8 mouse cellular contexts compared by ENCODE assay signal in genomic region chr12:72069626-72070326, GRCm38 (mm10). TPM values are rescaled to one million over a fixed set of nuclear protein-coding genes. Genes with fewer than 3 reads are reported as not detected.
DNase-seq lines count a peak whose midpoint lies in the region; ATAC-seq and TF ChIP-seq lines count a peak whose summit lies in the region.

No protein-coding gene starts in this region.

- no peak for DNase-seq in heart, adult 9 months (ENCODE audit: low spot score in 2 of 2)
- no peak for DNase-seq in ES-E14 (ENCODE audit: low read depth, low spot score)
- peak; percentile 7 for DNase-seq in forebrain, embryonic 14.5 days (ENCODE audit: low spot score)
- no peak for DNase-seq in c-Kit-positive CD71-positive TER-119-positive erythroid progenitor cells, embryonic 14.5 days (ENCODE audit: low spot score)
- DNase-seq in cerebellum, adult 11-12 months = no peak
- DNase-seq in lung, postnatal 10 days = no peak

- H3K36me3 ChIP-seq in heart, embryonic 12.5 days = peaks cover 9% of the 10 kb centered on the region
- no peaks in the 10 kb centered on the region for H3K36me3 ChIP-seq in ES-E14 (ENCODE audit: control insufficient read depth, insufficient read depth, low read length, poor library complexity, severe bottlenecking)
- no peaks in the 10 kb centered on the region for H3K36me3 ChIP-seq in forebrain, embryonic 14.5 days (ENCODE audit: control insufficient read depth, insufficient read depth, low read length)
- H3K36me3 ChIP-seq in liver, embryonic 15.5 days (replicated peaks) = peaks cover 5% of the 10 kb centered on the region

- peak overlapping the region; percentile 64 for H3K4me3 ChIP-seq in heart, embryonic 12.5 days
- peak overlapping the region; percentile 77 to 78 for H3K4me3 ChIP-seq in ES-E14 (ENCODE audit: insufficient read depth in 1 of 2, low read depth in 1 of 2, low read length in 2 of 2, poor library complexity in 1 of 2, severe bottlenecking in 1 of 2)
- H3K4me3 ChIP-seq in forebrain, embryonic 14.5 days (ENCODE audit: low read depth, low read length) = peak overlapping the region; percentile 77
- H3K4me3 ChIP-seq in liver, embryonic 15.5 days (replicated peaks) = peak overlapping the region; percentile 58

- H3K4me1 ChIP-seq in heart, embryonic 12.5 days (replicated peaks) = peaks cover 13% of the 10 kb centered on the region
- no peaks in the 10 kb centered on the region for H3K4me1 ChIP-seq in ES-E14 (ENCODE audit: control insufficient read depth in 2 of 2, insufficient read depth in 2 of 2, low read length in 2 of 2, poor library complexity in 1 of 2)
- no peaks in the 10 kb centered on the region; the same call in 1 of the 2 replicates for H3K4me1 ChIP-seq in forebrain, embryonic 14.5 days (ENCODE audit: control insufficient read depth, insufficient read depth, low read length)
- H3K4me1 ChIP-seq in liver, embryonic 15.5 days (replicated peaks) = peaks cover 15% of the 10 kb centered on the region

- no peak overlapping the region for H3K27ac ChIP-seq in heart, embryonic 12.5 days (ENCODE audit: poor library complexity, severe bottlenecking)
- H3K27ac ChIP-seq in ES-E14 (ENCODE audit: insufficient read depth, low read depth, low read length, poor library complexity, severe bottlenecking) = no peak overlapping the region
- H3K27ac ChIP-seq in forebrain, embryonic 14.5 days (ENCODE audit: low read depth, low read length) = no peak overlapping the region
- no peak overlapping the region for H3K27ac ChIP-seq in liver, embryonic 15.5 days (replicated peaks)

- in situ Hi-C loops in ES-E14 (cut with MboI; ENCODE audit: low sequenced_read_pairs in 2 of 2, unreplicated experiment in 2 of 2) = no loop called here

- 4% methylated on average over 40 of the region's 40 CpGs for WGBS in heart, embryonic 12.5 days
- WGBS in forebrain, embryonic 14.5 days = 4% methylated on average over 40 of the region's 40 CpGs
- 5% methylated on average over 40 of the region's 40 CpGs for WGBS in liver, embryonic 15.5 days (ENCODE audit: insufficient replicate concordance)

- peaks cover 4% of the 10 kb centered on the region; the same call in 1 of the 2 replicates for H3K9me3 ChIP-seq in heart, embryonic 12.5 days (replicated peaks)
- no peaks in the 10 kb centered on the region for H3K9me3 ChIP-seq in ES-E14 (ENCODE audit: control insufficient read depth, insufficient read depth, low read depth, low read length)
- H3K9me3 ChIP-seq in forebrain, embryonic 14.5 days (replicated peaks; ENCODE audit: control insufficient read depth, low read length) = no peaks in the 10 kb centered on the region
- no peaks in the 10 kb centered on the region for H3K9me3 ChIP-seq in liver, embryonic 15.5 days (replicated peaks)

- peaks cover 33% of the 10 kb centered on the region for H3K27me3 ChIP-seq in heart, embryonic 12.5 days (replicated peaks)
- no peaks in the 10 kb centered on the region; the same call in none of the 2 replicates for H3K27me3 ChIP-seq in forebrain, embryonic 14.5 days (replicated peaks; ENCODE audit: control insufficient read depth, insufficient read depth, low read length)
- peaks cover 66% of the 10 kb centered on the region for H3K27me3 ChIP-seq in liver, embryonic 15.5 days

- peak overlapping the region; percentile 94 for H3K4me2 ChIP-seq in heart, embryonic 12.5 days
- peak overlapping the region; percentile 98 for H3K4me2 ChIP-seq in forebrain, embryonic 14.5 days (ENCODE audit: low read length)
- peak overlapping the region; percentile 82 for H3K4me2 ChIP-seq in liver, embryonic 15.5 days

- H3K9ac ChIP-seq in heart, embryonic 12.5 days = peak overlapping the region; percentile 73
- peak overlapping the region; percentile 71 for H3K9ac ChIP-seq in ES-E14 (ENCODE audit: insufficient read depth, low read depth, low read length, poor library complexity, severe bottlenecking)
- H3K9ac ChIP-seq in forebrain, embryonic 14.5 days (ENCODE audit: low read length) = peak overlapping the region; percentile 79
- H3K9ac ChIP-seq in liver, embryonic 15.5 days = no peak overlapping the region

- ATAC-seq in heart, embryonic 12.5 days (ENCODE audit: insufficient number of reproducible peaks, low FRiP score) = peak; percentile 52
- ATAC-seq in forebrain, embryonic 14.5 days = peak; percentile 65; the same call in 1 of the 2 replicates
- ATAC-seq in liver, embryonic 15.5 days (ENCODE audit: insufficient read depth) = peak; percentile 31; the same call in 1 of the 2 replicates

TF ChIP-seq in ES-E14, 5 proteins besides CTCF, POLR2A, EP300 and RAD21:
- TF ChIP-seq MAFK (IDR thresholded peaks at IDR 0.05; ENCODE audit: insufficient read depth, low read depth, low read length) = no peak
- no peak for TF ChIP-seq CHD2 (IDR thresholded peaks at IDR 0.05; ENCODE audit: low read depth, low read length)
- TF ChIP-seq ZC3H11A (IDR thresholded peaks at IDR 0.05; ENCODE audit: borderline replicate concordance, low read depth, low read length) = no peak
- no peak for TF ChIP-seq HCFC1 (IDR thresholded peaks at IDR 0.05; ENCODE audit: borderline replicate concordance, insufficient read depth, low read length)
- no peak for TF ChIP-seq ZNF384 (IDR thresholded peaks at IDR 0.05; ENCODE audit: low read depth, low read length)
TF ChIP-seq in ES-E14: peak in this region for 0.

RNA-seq across cellular contexts. Expression of gene Gpr135, which starts 1.1 kb away (rescaled TPM):
- 0.55 and 0.56 TPM in 2 replicates for polyA plus RNA-seq in heart, embryonic 12.5 days (2016; fragmentation: Nextera tagmentation; extraction: Ambion mirVana)
- 2.7 and 4.2 TPM in 2 replicates for total RNA-seq in ES-E14 (2012; rRNA removed)
- polyA plus RNA-seq in forebrain, embryonic 14.5 days (2014; fragmentation: Nextera tagmentation; extraction: Ambion mirVana) = 3.0 and 4.1 TPM in 2 replicates
- polyA plus RNA-seq in liver, embryonic 15.5 days (2015; fragmentation: Nextera tagmentation; extraction: Ambion mirVana) = 0.12 and 0.15 TPM in 2 replicates

RNA-seq across cellular contexts. Expression of gene L3hypdh, which starts 15.5 kb away (rescaled TPM):
- 19.0 and 19.5 TPM in 2 replicates for polyA plus RNA-seq in heart, embryonic 12.5 days (2016; fragmentation: Nextera tagmentation; extraction: Ambion mirVana)
- total RNA-seq in ES-E14 (2012; rRNA removed) = 1.8 and 3.0 TPM in 2 replicates
- 9.5 and 10.4 TPM in 2 replicates for polyA plus RNA-seq in forebrain, embryonic 14.5 days (2014; fragmentation: Nextera tagmentation; extraction: Ambion mirVana)
- 7.6 and 9.2 TPM in 2 replicates for polyA plus RNA-seq in liver, embryonic 15.5 days (2015; fragmentation: Nextera tagmentation; extraction: Ambion mirVana)

RNA-seq across cellular contexts. Expression of gene Jkamp, which starts 15.6 kb away (rescaled TPM):
- polyA plus RNA-seq in heart, embryonic 12.5 days (2016; fragmentation: Nextera tagmentation; extraction: Ambion mirVana) = 63.0 and 68.5 TPM in 2 replicates
- total RNA-seq in ES-E14 (2012; rRNA removed) = 33.2 and 48.3 TPM in 2 replicates
- 85.2 and 87.1 TPM in 2 replicates for polyA plus RNA-seq in forebrain, embryonic 14.5 days (2014; fragmentation: Nextera tagmentation; extraction: Ambion mirVana)
- 18.8 and 21.4 TPM in 2 replicates for polyA plus RNA-seq in liver, embryonic 15.5 days (2015; fragmentation: Nextera tagmentation; extraction: Ambion mirVana)
